Mouse (Mus musculus) cerebellum, adult 2 months (tissue): ENCODE measurements around the gene Vmn2r17. TPM values are rescaled to one million over a fixed set of nuclear protein-coding genes. Genes with fewer than 3 reads are reported as not detected.

Experiments
- DNase-seq, 2 experiments: peaks; one replicate each; pipeline ENCODE4 v3.0.0; 2021
- H3K27ac ChIP-seq: fragments of 200-500 bp; 2 replicates; pipeline ENCODE4 v1.5.1; 2012; ENCODE audit warnings: low read length, control low read depth, inconsistent platforms; ENCODE audit not compliant: insufficient read depth
- H3K27me3 ChIP-seq: fragments of 200-500 bp; 2 replicates; pipeline ENCODE4 v1.6.1; 2012; ENCODE audit warnings: inconsistent platforms, mild to moderate bottlenecking, low read length, moderate library complexity; ENCODE audit not compliant: control insufficient read depth, insufficient read depth
- H3K4me1 ChIP-seq: fragments of 200-500 bp; 2 replicates; pipeline ENCODE4 v1.6.1; 2011; ENCODE audit warnings: low read length; ENCODE audit not compliant: control insufficient read depth, insufficient read depth
- H3K4me3 ChIP-seq: fragments of 200-500 bp; replicated peaks from 2 replicates; pipeline ENCODE3; 2011; ENCODE audit warnings: mild to moderate bottlenecking, low read depth, low read length, control low read depth; ENCODE audit not compliant: insufficient read depth
- CTCF ChIP-seq: fragments of 200-500 bp; IDR thresholded peaks from 2 replicates; pipeline ENCODE4 v1.5.1; 2011; ENCODE audit warnings: low read depth, mild to moderate bottlenecking, control low read depth, low read length, moderate library complexity, borderline replicate concordance; ENCODE audit not compliant: insufficient read depth
- POLR2A ChIP-seq: fragments of 200-500 bp; IDR thresholded peaks from 2 replicates; pipeline ENCODE4 v1.6.1; 2011; ENCODE audit warnings: low read length, control low read depth, borderline replicate concordance; ENCODE audit not compliant: insufficient read depth
- WGBS: fragments of 180-500 bp; shearing (Covaris S2); methylation state at CpG from one replicate; pipeline ENCODE4 v1.1.7; 2018; 5-methylcytosine and 5-hydroxymethylcytosine counted together
- polyA plus RNA-seq: library from polyadenylated mRNA; depleted of rRNA; stranded (reverse); fragments of >200 nt; gene quantifications from 2 replicates; pipeline ENCODE4 v1.2.3, GENCODE M21; 2012; rRNA removed

The Vmn2r17 gene
- not detected in 2 replicates for polyA plus RNA-seq

DNA sequence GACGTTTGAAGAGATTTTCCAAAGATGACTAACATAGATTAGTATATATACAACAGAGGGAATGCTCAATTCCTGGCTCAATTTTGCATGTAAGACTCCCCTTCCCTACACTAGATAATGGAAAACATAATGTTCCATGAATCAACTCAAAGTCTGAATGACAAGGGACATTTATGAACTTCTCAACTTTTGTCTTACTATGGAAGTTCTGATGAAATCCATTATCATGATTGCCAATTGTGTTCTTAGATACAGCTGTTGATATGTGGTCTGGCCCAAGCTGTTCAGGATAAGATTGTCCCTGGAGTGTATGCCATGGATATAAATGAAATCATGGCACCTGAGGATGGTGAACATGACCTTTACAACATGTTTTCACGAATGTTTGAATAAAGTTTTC lies at the start of gene Vmn2r17:
TSS of gene Vmn2r17 (plus strand) at position 301 of the 400 bp plus-strand sequence.
- no peak for DNase-seq
- Histone ChIP-seq H3K4me3 (no peak within 1 kb of the TSS), H3K27me3 (no peaks in the 10 kb centered on the region), H3K4me1 (no peaks in the 10 kb centered on the region), H3K27ac (no peak within 1 kb of the TSS)
- 47% methylated on average over 2 of the region's 2 CpGs for WGBS
- TF ChIP-seq CTCF, result no peak
- TF ChIP-seq POLR2A, result no peak

DNA sequence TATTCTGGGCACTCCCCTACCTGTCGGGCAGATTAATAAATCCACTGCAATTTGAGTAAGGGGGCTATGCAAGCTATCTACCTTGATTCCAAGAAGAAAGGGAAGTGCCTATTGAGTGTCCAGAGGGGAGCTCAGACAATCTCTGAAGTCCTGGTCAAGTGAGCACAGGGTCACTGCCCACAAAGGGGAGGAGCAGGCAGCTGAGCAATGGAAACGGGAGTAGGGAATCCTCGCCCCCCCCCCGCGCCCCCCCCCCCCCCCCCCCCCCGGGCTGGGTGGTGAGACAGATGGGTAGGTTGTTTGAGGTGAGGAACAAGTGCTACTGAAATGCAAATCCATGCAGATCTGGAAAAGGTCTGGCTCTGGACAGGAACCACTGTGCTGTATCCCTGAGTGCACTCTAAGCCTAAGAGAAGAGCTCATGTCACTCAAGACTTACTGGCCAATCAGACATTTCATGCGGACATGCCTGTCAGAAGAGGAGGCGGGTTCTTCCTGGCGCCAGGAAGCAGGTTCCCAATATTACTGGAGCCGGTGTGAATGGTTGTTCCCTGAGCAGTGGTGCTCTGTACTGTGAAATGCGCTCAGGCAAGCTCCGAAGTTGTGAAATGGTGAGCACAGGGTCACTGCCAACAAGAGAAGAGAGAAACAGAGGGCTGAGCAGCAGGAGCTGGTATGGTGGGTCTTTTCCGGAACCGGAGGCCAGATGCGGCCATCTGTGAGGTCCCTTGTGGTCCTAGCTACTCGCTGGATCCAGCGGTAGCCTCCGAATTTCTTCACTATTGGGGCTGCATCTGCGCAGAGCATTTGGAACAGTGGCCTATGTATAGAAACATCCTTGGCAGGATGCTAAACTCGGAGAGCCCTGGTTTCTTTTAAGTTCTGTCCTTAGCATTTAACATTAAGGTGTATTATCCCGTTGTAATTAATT lies 47.4 kb downstream of the Vmn2r17 start:
- Histone ChIP-seq H3K27ac (no peak overlapping the region), H3K27me3 (no peaks in the 10 kb centered on the region), H3K4me1 (no peaks in the 10 kb centered on the region), H3K4me3 (no peak overlapping the region)
- TF ChIP-seq CTCF, result no peak
- TF ChIP-seq POLR2A, result no peak
- DNase-seq, result peak; percentile 26 to 38
- WGBS, result 23% methylated on average over 19 of the region's 21 CpGs

DNA sequence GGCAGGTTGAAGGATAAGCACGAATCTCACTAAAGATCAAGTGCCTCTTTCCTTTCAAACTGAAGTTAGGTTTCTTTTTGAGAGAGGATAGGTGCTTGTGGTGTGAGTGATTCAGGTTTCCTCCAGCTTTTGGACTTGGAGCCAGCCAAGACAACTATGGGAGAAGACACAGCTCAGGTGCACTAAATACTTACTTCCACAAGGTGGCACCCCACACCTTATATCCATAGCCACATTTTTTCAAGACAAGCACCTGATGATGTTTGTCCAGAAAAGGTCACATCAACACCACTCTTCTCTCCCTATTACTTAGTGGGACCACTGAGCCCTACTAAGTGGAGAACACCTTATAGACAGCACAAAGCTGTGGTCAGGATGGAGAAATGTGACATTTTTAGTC lies 87.2 kb downstream of the Vmn2r17 start:
- Histone ChIP-seq H3K27ac (no peak overlapping the region), H3K4me1 (no peaks in the 10 kb centered on the region), H3K27me3 (no peaks in the 10 kb centered on the region), H3K4me3 (no peak overlapping the region)
- DNase-seq, result peak; percentile 14 to 18
- TF ChIP-seq CTCF, result peak; percentile 46; the same call in 1 of the 2 replicates
- TF ChIP-seq POLR2A, result no peak
- 0% methylated on average over 1 of the region's 1 CpGs for WGBS

Other genes starting within 250 kb of the Vmn2r17 start
- gene Vmn2r13, start 227.5 kb upstream of the Vmn2r17 start, polyA plus RNA-seq, result not detected in 2 replicates
- not detected in 2 replicates for gene Vmn2r14, start 195.0 kb upstream of the Vmn2r17 start, polyA plus RNA-seq
- not detected in 2 replicates for gene Vmn2r15, start 122.0 kb upstream of the Vmn2r17 start, polyA plus RNA-seq
- not detected in 2 replicates for gene Vmn2r16, start 89.5 kb upstream of the Vmn2r17 start, polyA plus RNA-seq
- gene Crlf2, start 139.3 kb downstream of the Vmn2r17 start, polyA plus RNA-seq, result 15.7 and 17.5 TPM in 2 replicates